Mouse (Mus musculus) myocyte (in vitro differentiated cells): ENCODE data around the gene Hrh2. TPM values are rescaled to one million over a fixed set of nuclear protein-coding genes. Genes with fewer than 3 reads are reported as not detected.

Experiments used
- H3K27me3 ChIP-seq: one replicate; pipeline ENCODE4 v1.6.1; 2011; ENCODE audit not compliant: control insufficient read depth, insufficient read depth, insufficient read length
- H3K36me3 ChIP-seq: one replicate; pipeline ENCODE4 v1.6.1; 2011; ENCODE audit not compliant: control insufficient read depth, insufficient read depth
- H3K4me2 ChIP-seq: one replicate; pipeline ENCODE4 v1.6.1; 2011; ENCODE audit warnings: low read depth, control low read depth
- H3K4me3 ChIP-seq: one replicate; pipeline ENCODE4 v1.5.1; 2011; ENCODE audit warnings: mild to moderate bottlenecking, control low read depth, moderate library complexity
- H3K79me2 ChIP-seq: one replicate; pipeline ENCODE4 v1.6.1; 2011; ENCODE audit not compliant: control insufficient read depth, insufficient read depth
- H3ac ChIP-seq: one replicate; pipeline ENCODE4 v1.6.1; 2011; ENCODE audit not compliant: control insufficient read depth, insufficient read length
- CEBPB ChIP-seq: IDR thresholded peaks from 2 replicates; pipeline ENCODE4 v1.6.1; 2011; ENCODE audit warnings: mild to moderate bottlenecking, moderate library complexity; ENCODE audit not compliant: poor library complexity, insufficient read depth, severe bottlenecking
- E2F4 ChIP-seq: IDR thresholded peaks from one replicate; pipeline ENCODE4 v1.6.1; 2011; ENCODE audit warnings: mild to moderate bottlenecking, control low read depth, moderate library complexity; ENCODE audit not compliant: insufficient read depth
- MAX ChIP-seq: IDR thresholded peaks from one replicate; pipeline ENCODE4 v1.6.1; 2011; ENCODE audit warnings: low read depth, mild to moderate bottlenecking, control low read depth
- MYOD1 ChIP-seq, 3 experiments: IDR thresholded peaks; one replicate each; pipeline ENCODE4 v1.6.1; 2011; ENCODE audit warnings: control low read depth in 2 of 3, low read depth in 2 of 3, mild to moderate bottlenecking in 2 of 3, moderate library complexity in 1 of 3; ENCODE audit not compliant: insufficient read length in 2 of 3, control insufficient read depth in 1 of 3
- MYOG ChIP-seq, 3 experiments: IDR thresholded peaks; one replicate each; pipeline ENCODE4 v1.6.1; 2011; ENCODE audit warnings: control low read depth in 2 of 3, low read depth in 2 of 3, mild to moderate bottlenecking in 2 of 3; ENCODE audit not compliant: insufficient read length in 2 of 3, control insufficient read depth in 1 of 3, insufficient read depth in 1 of 3
- POLR2A ChIP-seq: IDR thresholded peaks from one replicate; pipeline ENCODE4 v1.6.1; 2011; ENCODE audit warnings: low read depth, mild to moderate bottlenecking, control low read depth, moderate library complexity; ENCODE audit not compliant: insufficient read length
- POLR2AphosphoS2 ChIP-seq: IDR thresholded peaks from one replicate; pipeline ENCODE4 v1.6.1; 2011; ENCODE audit warnings: low read depth, control low read depth; ENCODE audit not compliant: insufficient read length
- REST ChIP-seq: IDR thresholded peaks from one replicate; pipeline ENCODE4 v1.6.1; 2011; ENCODE audit warnings: mild to moderate bottlenecking, control low read depth, moderate library complexity; ENCODE audit not compliant: insufficient read depth, insufficient read length
- SRF ChIP-seq: IDR thresholded peaks from one replicate; pipeline ENCODE4 v1.6.1; 2011; ENCODE audit warnings: low read depth; ENCODE audit not compliant: control insufficient read depth, insufficient read length
- TCF12 ChIP-seq: IDR thresholded peaks from one replicate; pipeline ENCODE4 v1.6.1; 2011; ENCODE audit warnings: mild to moderate bottlenecking, control low read depth; ENCODE audit not compliant: poor library complexity, insufficient read depth, severe bottlenecking
- TCF3 ChIP-seq: IDR thresholded peaks from one replicate; pipeline ENCODE4 v1.6.1; 2011; ENCODE audit warnings: low read depth, control low read depth; ENCODE audit not compliant: insufficient read length
- USF1 ChIP-seq: IDR thresholded peaks from one replicate; pipeline ENCODE4 v1.6.1; 2011; ENCODE audit warnings: low read depth, mild to moderate bottlenecking, control low read depth, moderate library complexity
- polyA plus RNA-seq: library from polyadenylated mRNA; unstranded; fragments of >200 nt; fragmentation: generic; extraction: Trizol; gene quantifications from one replicate; pipeline ENCODE4 v1.2.1, GENCODE M21; 2012; ENCODE audit warnings: missing spikeins

Hrh2 gene
- polyA plus RNA-seq, 1 experiment: not detected

GRCm38 (mm10) chr13:54171761-54172160 is 20.2 kb upstream of the Hrh2 start:
- H3ac ChIP-seq: no peak overlapping the region
- H3K4me2 ChIP-seq: no peak overlapping the region
- no peaks in the 10 kb centered on the region for H3K79me2 ChIP-seq
- TF ChIP-seq MAX (no peak), POLR2AphosphoS2 (no peak), CEBPB (no peak), TCF12 (no peak), TCF3 (no peak), SRF (no peak), MYOD1 (IDR thresholded peaks at IDR 0.05; ENCODE audit: control insufficient read depth in 1 of 3, insufficient read length in 2 of 3, low read depth in 2 of 3) (no peak), MYOG (IDR thresholded peaks at IDR 0.05; ENCODE audit: control insufficient read depth in 1 of 3, insufficient read depth in 1 of 3, insufficient read length in 2 of 3, low read depth in 2 of 3) (no peak), E2F4 (no peak), USF1 (no peak), REST (no peak), POLR2A (no peak)
- H3K4me3 ChIP-seq: no peak overlapping the region
- no peaks in the 10 kb centered on the region for H3K36me3 ChIP-seq
- H3K27me3 ChIP-seq: no peaks in the 10 kb centered on the region

- Histone ChIP-seq H3K4me2 (no peak overlapping the region), H3K36me3 (no peaks in the 10 kb centered on the region), H3K27me3 (no peaks in the 10 kb centered on the region), H3K79me2 (no peaks in the 10 kb centered on the region), H3ac (no peak overlapping the region), H3K4me3 (no peak overlapping the region)
- TF ChIP-seq SRF (no peak), E2F4 (no peak), CEBPB (no peak), TCF12 (no peak), REST (no peak), MYOD1 (IDR thresholded peaks at IDR 0.05; ENCODE audit: control insufficient read depth in 1 of 3, insufficient read length in 2 of 3, low read depth in 2 of 3) (no peak), POLR2AphosphoS2 (no peak)
Observed at GRCm38 (mm10) chr13:54173941-54174340, 18.0 kb upstream of the Hrh2 start.

- Histone ChIP-seq H3K79me2 (no peaks in the 10 kb centered on the region), H3K4me2 (no peak overlapping the region), H3K36me3 (no peaks in the 10 kb centered on the region), H3ac (no peak overlapping the region), H3K27me3 (no peaks in the 10 kb centered on the region), H3K4me3 (no peak overlapping the region)
- no peak for TF ChIP-seq TCF3
- TF ChIP-seq CEBPB: no peak
- TF ChIP-seq USF1: no peak
- TF ChIP-seq SRF: no peak
- no peak for TF ChIP-seq POLR2AphosphoS2
- no peak for TF ChIP-seq MYOD1 (IDR thresholded peaks at IDR 0.05; ENCODE audit: control insufficient read depth in 1 of 3, insufficient read length in 2 of 3, low read depth in 2 of 3)
- TF ChIP-seq TCF12: no peak
- TF ChIP-seq POLR2A: no peak
- no peak for TF ChIP-seq MAX
- TF ChIP-seq MYOG (IDR thresholded peaks at IDR 0.05; ENCODE audit: control insufficient read depth in 1 of 3, insufficient read depth in 1 of 3, insufficient read length in 2 of 3, low read depth in 2 of 3): no peak
- TF ChIP-seq E2F4: no peak
- no peak for TF ChIP-seq REST
Observed at GRCm38 (mm10) chr13:54174703-54175102, 17.2 kb upstream of the Hrh2 start.

- Histone ChIP-seq H3K27me3 (no peaks in the 10 kb centered on the region), H3K4me2 (no peak overlapping the region), H3K79me2 (no peaks in the 10 kb centered on the region), H3K36me3 (no peaks in the 10 kb centered on the region), H3K4me3 (no peak overlapping the region), H3ac (no peak overlapping the region)
- TF ChIP-seq CEBPB (no peak), USF1 (no peak), POLR2A (no peak), REST (no peak), TCF3 (no peak), POLR2AphosphoS2 (no peak), MYOG (IDR thresholded peaks at IDR 0.05; ENCODE audit: control insufficient read depth in 1 of 3, insufficient read depth in 1 of 3, insufficient read length in 2 of 3, low read depth in 2 of 3) (no peak), E2F4 (no peak), MAX (no peak), MYOD1 (IDR thresholded peaks at IDR 0.05; ENCODE audit: control insufficient read depth in 1 of 3, insufficient read length in 2 of 3, low read depth in 2 of 3) (no peak), SRF (no peak), TCF12 (no peak)
Observed at GRCm38 (mm10) chr13:54175426-54175825, 16.5 kb upstream of the Hrh2 start.

GRCm38 (mm10) chr13:54176406-54177020 is 15.4 kb upstream of the Hrh2 start:
- Histone ChIP-seq H3K36me3 (no peaks in the 10 kb centered on the region), H3ac (no peak overlapping the region), H3K4me3 (no peak overlapping the region), H3K27me3 (no peaks in the 10 kb centered on the region), H3K4me2 (no peak overlapping the region), H3K79me2 (no peaks in the 10 kb centered on the region)
- no peak for TF ChIP-seq MYOD1 (IDR thresholded peaks at IDR 0.05; ENCODE audit: control insufficient read depth in 1 of 3, insufficient read length in 2 of 3, low read depth in 2 of 3)
- TF ChIP-seq TCF12: no peak
- TF ChIP-seq E2F4: no peak
- no peak for TF ChIP-seq POLR2AphosphoS2
- no peak for TF ChIP-seq POLR2A
- no peak for TF ChIP-seq MAX
- no peak for TF ChIP-seq SRF
- no peak for TF ChIP-seq MYOG (IDR thresholded peaks at IDR 0.05; ENCODE audit: control insufficient read depth in 1 of 3, insufficient read depth in 1 of 3, insufficient read length in 2 of 3, low read depth in 2 of 3)
- no peak for TF ChIP-seq TCF3
- TF ChIP-seq CEBPB: no peak
